ENCODE assay signal across 8 mouse cellular contexts in genomic region chr11:60454080-60454744, GRCm38 (mm10). TPM values are rescaled to one million over a fixed set of nuclear protein-coding genes. Genes with fewer than 3 reads are reported as not detected.
A peak's percentile ranks its signal among the peaks of the same experiment; 100 is the strongest.
DNase-seq lines count a peak whose midpoint lies in the region; ATAC-seq lines count a peak whose summit lies in the region.

Gene Drg2 (plus strand): TSS chr11:60454591.

- H3K4me2 ChIP-seq in heart, embryonic 13.5 days: peak within 1 kb of the TSS; percentile 81
- peak within 1 kb of the TSS; percentile 80 for H3K4me2 ChIP-seq in liver, embryonic 12.5 days
- peak within 1 kb of the TSS; percentile 80 for H3K4me2 ChIP-seq in stomach, embryonic 15.5 days

- H3K9me3 ChIP-seq in heart, embryonic 13.5 days: no peaks in the 10 kb centered on the region
- no peaks in the 10 kb centered on the region for H3K9me3 ChIP-seq in liver, embryonic 12.5 days (replicated peaks)
- H3K9me3 ChIP-seq in stomach, embryonic 15.5 days: no peaks in the 10 kb centered on the region

- no peaks in the 10 kb centered on the region for H3K27me3 ChIP-seq in heart, embryonic 13.5 days (replicated peaks)
- peaks cover 14% of the 10 kb centered on the region; the same call in 1 of the 2 replicates for H3K27me3 ChIP-seq in liver, embryonic 12.5 days (replicated peaks)
- H3K27me3 ChIP-seq in stomach, embryonic 15.5 days (replicated peaks): no peaks in the 10 kb centered on the region

- peak within 1 kb of the TSS; percentile 82 for H3K4me3 ChIP-seq in brown adipose tissue, adult 24 weeks (ENCODE audit: insufficient read depth, low read depth, low read length)
- peak within 1 kb of the TSS; percentile 75 for H3K4me3 ChIP-seq in heart, embryonic 13.5 days
- H3K4me3 ChIP-seq in liver, embryonic 12.5 days: peak within 1 kb of the TSS; percentile 73
- peak within 1 kb of the TSS; percentile 68 for H3K4me3 ChIP-seq in stomach, embryonic 15.5 days (replicated peaks)

- H3K36me3 ChIP-seq in heart, embryonic 13.5 days: peaks cover 32% of the 10 kb centered on the region
- peaks cover 35% of the 10 kb centered on the region for H3K36me3 ChIP-seq in liver, embryonic 12.5 days
- peaks cover 15% of the 10 kb centered on the region for H3K36me3 ChIP-seq in stomach, embryonic 15.5 days

- WGBS in heart, embryonic 13.5 days: 4% methylated on average over 27 of the region's 27 CpGs
- WGBS in liver, embryonic 12.5 days (ENCODE audit: insufficient replicate concordance): 4% methylated on average over 27 of the region's 27 CpGs
- WGBS in stomach, embryonic 15.5 days: 4% methylated on average over 27 of the region's 27 CpGs

- H3K9ac ChIP-seq in heart, embryonic 13.5 days: peak within 1 kb of the TSS; percentile 95
- H3K9ac ChIP-seq in liver, embryonic 12.5 days: peak within 1 kb of the TSS; percentile 79
- H3K9ac ChIP-seq in stomach, embryonic 15.5 days: peak within 1 kb of the TSS; percentile 78

- peak within 1 kb of the TSS; percentile 33; the same call in 1 of the 2 replicates for H3K27ac ChIP-seq in brown adipose tissue, adult 24 weeks (replicated peaks; ENCODE audit: low read depth, low read length)
- H3K27ac ChIP-seq in heart, embryonic 13.5 days (replicated peaks): peak within 1 kb of the TSS; percentile 75
- H3K27ac ChIP-seq in liver, embryonic 12.5 days: peak within 1 kb of the TSS; percentile 66
- H3K27ac ChIP-seq in stomach, embryonic 15.5 days: peak within 1 kb of the TSS; percentile 78

- peak; percentile 51; the same call in 1 of the 2 replicates for ATAC-seq in heart, embryonic 13.5 days (ENCODE audit: extremely low read depth, insufficient number of reproducible peaks, low FRiP score, low TSS enrichment)
- ATAC-seq in liver, embryonic 12.5 days: peak; percentile 89
- ATAC-seq in stomach, embryonic 15.5 days (ENCODE audit: insufficient read depth, low FRiP score, low read depth): peak; percentile 87

- peak; percentile 93 for DNase-seq in CD4-positive, CD25-positive, alpha-beta regulatory T cell, adult 2 months (ENCODE audit: low read depth, low spot score)
- peak; percentile 40 for DNase-seq in fat pad, adult 2 months (ENCODE audit: extremely low read depth, low read depth, low spot score)
- DNase-seq in kidney, postnatal 10 days: peak; percentile 92
- peak; percentile 83 to 89 for DNase-seq in natural killer cell, adult 2 months (ENCODE audit: low spot score in 2 of 2)

- no peaks in the 10 kb centered on the region; the same call in 1 of the 2 replicates for H3K4me1 ChIP-seq in brown adipose tissue, adult 24 weeks (ENCODE audit: control insufficient read depth, insufficient read depth, insufficient read length, low read length)
- peaks cover 12% of the 10 kb centered on the region for H3K4me1 ChIP-seq in heart, embryonic 13.5 days
- H3K4me1 ChIP-seq in liver, embryonic 12.5 days: peaks cover 24% of the 10 kb centered on the region
- H3K4me1 ChIP-seq in stomach, embryonic 15.5 days: peaks cover 9% of the 10 kb centered on the region

RNA-seq across cellular contexts. Expression of gene Drg2, which starts in this region (rescaled TPM):
- 39.2 and 42.3 TPM in 2 replicates for polyA plus RNA-seq in brown adipose tissue, adult 24 weeks (2012; ENCODE audit: insufficient read depth, insufficient read length, missing spikeins)
- 70.9 and 72.3 TPM in 2 replicates for polyA plus RNA-seq in heart, embryonic 13.5 days (2015; fragmentation: Nextera tagmentation; extraction: Ambion mirVana)
- 58.1 and 61.7 TPM in 2 replicates for polyA plus RNA-seq in liver, embryonic 12.5 days (2016; fragmentation: Nextera tagmentation; extraction: Ambion mirVana)
- 93.5 and 95.1 TPM in 2 replicates for polyA plus RNA-seq in stomach, embryonic 15.5 days (2015; fragmentation: Nextera tagmentation; extraction: Ambion mirVana)

Comparison
In these comparisons a context has a peak if more than half of its experiments do, and no peak if none do; other contexts are left out.
1. Peak in every context shown above with its lines: DNase-seq, ATAC-seq, H3K4me3 ChIP-seq and H3K27ac ChIP-seq.
2. DNase-seq: peak in every context shown above with its lines; median percentile 93 in CD4-positive, CD25-positive, alpha-beta regulatory T cell, adult 2 months; 92 in kidney, postnatal 10 days; 86 in natural killer cell, adult 2 months; 40 in fat pad, adult 2 months.